Mouse (Mus musculus): ENCODE data around the gene Fam181a.

The Fam181a gene

GRCm38 (mm10) chr12:103356415-103356748 is 45.6 kb downstream of the Fam181a start:
- no peak for DNase-seq (ENCODE audit: low spot score)

DNA sequence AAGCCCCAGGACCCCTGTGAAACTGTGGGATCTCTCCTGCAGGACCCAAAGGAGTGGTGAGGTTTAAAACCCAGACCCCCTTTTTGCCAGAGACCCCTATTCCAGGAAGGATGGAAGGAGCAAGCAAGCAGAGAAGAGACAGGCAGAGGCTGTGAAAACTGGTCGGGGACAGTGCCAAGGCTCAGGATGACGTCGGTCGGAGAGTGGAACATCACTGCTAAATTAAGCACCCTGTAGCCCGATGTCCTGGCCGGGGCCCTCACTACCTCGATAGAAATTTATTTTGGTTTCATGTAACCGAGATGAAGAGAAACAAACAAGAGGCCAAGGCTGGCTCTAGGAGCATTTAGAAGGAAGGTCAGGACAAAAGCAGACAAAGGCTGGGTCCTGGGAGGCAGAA is 47.4 kb downstream of the Fam181a start:
- no peak for DNase-seq (ENCODE audit: low spot score)

DNA sequence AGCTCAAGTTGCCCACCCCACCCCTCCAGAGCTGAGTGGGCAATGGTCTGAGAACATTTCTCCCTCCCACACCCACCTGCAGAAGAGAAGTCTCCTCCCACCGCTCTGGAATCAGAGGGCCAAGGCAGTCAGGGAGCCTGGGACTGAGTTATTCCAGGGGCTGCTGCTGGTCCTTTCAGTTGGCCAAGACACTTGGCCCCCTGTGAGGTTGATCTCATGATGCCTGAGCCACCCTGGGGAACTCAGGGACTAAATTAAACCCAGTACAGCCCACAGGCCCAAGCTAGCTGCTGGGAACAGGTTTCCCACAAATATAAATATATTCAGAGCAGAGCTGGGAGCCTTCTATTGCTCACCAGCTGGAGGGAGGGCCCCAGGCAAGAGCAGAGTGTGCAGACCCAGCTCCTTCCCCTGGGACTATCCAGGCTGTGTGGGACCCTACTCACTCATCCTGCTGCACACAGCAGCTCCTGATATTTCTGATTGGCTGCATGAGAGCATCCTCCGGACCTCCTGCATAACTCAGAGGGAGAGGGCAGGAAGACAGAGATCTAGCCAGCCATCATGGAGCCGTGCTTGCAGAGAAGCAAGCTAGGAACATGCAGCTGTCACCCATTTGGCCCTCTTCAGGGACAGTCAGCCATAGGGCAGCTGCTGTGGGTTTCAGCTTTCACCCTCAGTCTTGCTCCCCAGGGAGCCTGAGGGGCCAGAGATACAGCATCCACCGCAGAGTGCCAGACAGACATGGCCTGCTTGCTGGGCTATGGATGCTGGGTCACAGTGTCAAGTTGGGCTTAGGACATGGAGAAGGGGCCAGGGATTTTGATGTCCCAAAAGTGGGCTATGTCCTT is 48.4 kb downstream of the Fam181a start:
- no peak for DNase-seq (ENCODE audit: low spot score)

DNA sequence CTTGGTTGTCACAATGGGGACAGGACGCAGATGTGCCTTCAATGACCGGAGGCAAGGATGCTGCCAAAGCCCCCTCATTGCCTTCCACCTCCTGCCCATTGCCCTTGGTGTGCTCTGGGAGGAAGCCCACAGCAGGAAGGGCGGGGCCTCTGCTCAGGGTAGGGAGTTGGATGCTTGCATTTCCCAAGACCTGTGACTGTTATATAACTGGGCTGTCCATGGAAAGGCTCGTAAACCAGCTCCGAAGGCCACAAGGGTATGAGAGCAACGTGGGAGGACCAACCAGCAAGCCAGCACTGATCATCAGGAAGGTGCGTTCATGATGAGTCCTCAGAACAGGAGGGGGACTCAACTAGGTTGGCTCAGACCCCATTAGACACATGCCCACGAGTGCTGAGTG is 50.0 kb downstream of the Fam181a start:
- no peak for DNase-seq (ENCODE audit: low spot score)

DNA sequence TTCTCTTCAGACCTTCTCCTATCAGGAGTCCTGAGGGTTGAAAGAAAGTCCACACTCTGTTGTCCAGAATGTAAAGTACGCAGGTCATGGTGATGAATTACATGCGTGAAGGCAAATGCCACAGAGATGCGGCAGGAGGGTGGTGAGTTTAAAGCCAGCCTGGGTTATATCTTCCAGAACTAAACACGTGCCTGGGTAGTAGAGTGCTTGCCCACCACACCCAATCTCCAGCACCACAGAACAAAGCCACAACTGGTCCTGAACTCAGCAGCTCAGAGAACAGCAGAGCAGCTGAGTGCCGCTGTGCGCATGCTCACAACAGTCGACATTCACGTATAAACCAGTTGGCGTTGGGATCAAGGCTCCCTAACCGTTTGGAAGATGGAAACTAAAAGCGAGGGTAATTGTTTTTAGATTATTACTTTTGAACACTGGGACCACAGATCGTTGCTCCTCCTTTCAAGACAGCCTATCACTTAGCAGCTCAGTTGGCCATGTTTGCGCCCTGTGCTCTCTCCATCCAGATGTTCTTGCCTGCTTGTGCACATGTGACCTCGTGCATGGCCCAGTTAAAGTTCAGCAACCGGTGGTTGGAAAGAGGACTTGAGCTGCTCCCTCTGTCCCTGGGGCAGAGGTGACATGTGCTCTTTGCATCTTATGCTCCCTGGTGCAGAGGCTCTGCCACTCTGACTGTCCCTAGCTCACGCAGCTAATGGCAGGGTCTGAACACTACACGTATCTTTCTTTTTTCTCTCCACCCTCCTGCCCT is 50.9 kb downstream of the Fam181a start:
- no peak for DNase-seq (ENCODE audit: low spot score)

GRCm38 (mm10) chr12:103362336-103362735 is 51.6 kb downstream of the Fam181a start:
- no peak for DNase-seq (ENCODE audit: low spot score)

All from left cerebral cortex, adult 11 months (tissue).